Mouse (Mus musculus) megakaryocyte progenitor cell, adult 5-6 weeks (primary cell): Measurements from ENCODE around the gene Elmo2. TPM values are rescaled to one million over a fixed set of nuclear protein-coding genes. Genes with fewer than 3 reads are reported as not detected.

Experiments
- ATAC-seq: replicated peaks from 2 replicates; pipeline ENCODE4 v1.8.0; 2016; ENCODE audit warnings: mild to moderate bottlenecking, moderate TSS enrichment, inconsistent platforms; ENCODE audit not compliant: poor library complexity
- total RNA-seq, 2 experiments: library from RNA; stranded (forward) in 1 of 2; stranded (reverse) in 1 of 2; fragments of 157-497, 149-512 nt in 1 of 2; fragments of 200-1000 nt in 1 of 2; gene quantifications; 2 replicates each; pipeline versions ENCODE4 v1.2.3 to v1.2.4; 2015 to 2017

Gene Elmo2
- total RNA-seq, 2 experiments from 2014 or later, result 32.2 to 45.9 TPM

DNA sequence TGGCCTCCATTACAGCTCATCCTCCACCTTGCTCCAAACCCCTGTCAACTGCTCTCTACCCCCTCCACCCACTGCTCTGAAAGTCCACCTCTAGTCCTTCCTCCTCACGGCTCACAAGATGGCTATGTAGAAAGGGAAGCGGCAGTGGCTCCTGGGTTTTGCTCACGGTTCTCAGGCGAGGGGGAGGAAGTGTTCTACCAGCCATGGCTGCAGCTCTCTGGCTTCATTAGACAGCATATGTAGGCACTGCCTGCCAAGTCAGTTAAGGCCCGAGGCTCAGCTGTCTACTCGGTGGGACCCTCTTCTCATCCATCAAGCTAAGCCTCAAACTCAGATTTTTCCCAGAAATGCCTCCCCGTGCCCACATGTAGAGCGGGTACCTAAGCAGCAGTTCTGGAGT is 25.9 kb downstream of the Elmo2 start:
- ATAC-seq, result 0 out of 2 replicates have a peak, but pooled peaks have one; percentile 29

DNA sequence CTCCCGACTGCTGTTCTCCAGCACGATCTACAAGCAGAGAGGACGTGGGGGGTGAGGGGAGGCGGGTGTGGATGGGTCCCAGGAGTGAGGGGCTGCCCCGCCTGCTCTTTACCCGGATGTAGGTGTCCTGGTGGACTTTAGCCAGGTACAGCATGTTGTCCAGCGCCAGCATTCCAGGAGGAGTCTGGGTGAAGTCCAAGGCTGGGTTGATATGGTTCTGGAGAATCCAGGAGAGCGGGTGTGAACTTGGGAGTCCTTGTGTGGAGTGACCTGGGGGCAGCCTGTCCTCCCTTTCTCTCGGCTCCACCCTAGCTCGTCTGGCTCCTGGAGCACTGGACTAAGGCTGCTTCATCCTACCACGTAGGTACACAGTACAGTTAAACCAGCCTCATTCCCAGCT is 28.9 kb downstream of the Elmo2 start:
- no peak for ATAC-seq

DNA sequence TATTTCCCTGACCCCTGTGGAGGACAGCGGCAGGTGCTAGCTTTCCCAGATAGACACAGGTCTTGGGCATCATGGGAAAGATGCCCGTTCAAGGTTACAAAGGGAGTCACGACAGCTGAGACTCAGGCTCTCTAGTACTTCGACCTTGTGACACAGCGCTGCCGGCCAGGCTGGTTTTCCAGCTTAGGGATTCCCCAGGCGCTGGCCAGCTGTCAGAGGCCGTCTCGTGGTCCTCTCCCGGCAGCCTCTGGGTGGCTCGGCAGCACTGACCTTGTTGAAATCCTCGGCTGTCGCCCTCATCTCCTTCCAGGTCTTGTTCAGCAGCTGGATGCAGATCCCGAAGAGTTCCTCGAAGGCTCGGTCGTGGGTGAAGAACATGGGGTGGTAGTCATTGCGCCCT is 29.7 kb downstream of the Elmo2 start:
- no peak for ATAC-seq

DNA sequence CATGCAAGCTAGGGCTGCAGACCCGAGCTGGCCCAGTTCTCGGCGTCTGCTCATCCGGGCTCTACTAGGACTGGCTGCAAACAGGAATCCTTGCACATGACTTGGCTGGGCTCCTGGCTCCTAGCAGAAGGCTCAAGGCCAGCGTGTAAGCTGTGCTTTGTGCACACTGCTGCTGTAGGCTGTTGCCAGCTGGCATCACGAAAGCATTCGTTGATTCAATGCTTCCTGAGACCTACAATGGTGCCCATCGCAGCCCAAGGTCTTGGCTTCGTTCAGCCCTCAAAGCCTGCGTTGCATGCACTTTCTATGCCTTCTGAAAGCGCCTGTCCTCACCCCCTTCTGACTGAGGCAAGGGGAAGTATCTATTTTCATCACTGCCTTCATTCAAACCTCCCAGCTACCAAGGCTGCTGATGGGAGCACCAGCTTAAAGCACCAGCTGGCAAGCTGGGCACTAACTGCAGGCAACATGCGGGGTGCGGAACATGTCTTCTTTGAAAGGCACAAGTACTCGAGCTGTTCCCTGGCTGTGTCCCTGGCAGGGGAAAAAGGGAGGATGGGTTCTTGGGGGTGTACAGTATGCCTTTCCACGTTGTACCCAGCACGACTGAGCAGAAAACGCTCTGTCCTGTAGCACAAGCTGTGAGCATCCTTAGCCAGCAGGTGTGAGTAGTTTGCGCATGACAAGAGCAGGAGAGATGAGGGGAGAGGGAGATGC is 37.8 kb downstream of the Elmo2 start:
- no peak for ATAC-seq

DNA sequence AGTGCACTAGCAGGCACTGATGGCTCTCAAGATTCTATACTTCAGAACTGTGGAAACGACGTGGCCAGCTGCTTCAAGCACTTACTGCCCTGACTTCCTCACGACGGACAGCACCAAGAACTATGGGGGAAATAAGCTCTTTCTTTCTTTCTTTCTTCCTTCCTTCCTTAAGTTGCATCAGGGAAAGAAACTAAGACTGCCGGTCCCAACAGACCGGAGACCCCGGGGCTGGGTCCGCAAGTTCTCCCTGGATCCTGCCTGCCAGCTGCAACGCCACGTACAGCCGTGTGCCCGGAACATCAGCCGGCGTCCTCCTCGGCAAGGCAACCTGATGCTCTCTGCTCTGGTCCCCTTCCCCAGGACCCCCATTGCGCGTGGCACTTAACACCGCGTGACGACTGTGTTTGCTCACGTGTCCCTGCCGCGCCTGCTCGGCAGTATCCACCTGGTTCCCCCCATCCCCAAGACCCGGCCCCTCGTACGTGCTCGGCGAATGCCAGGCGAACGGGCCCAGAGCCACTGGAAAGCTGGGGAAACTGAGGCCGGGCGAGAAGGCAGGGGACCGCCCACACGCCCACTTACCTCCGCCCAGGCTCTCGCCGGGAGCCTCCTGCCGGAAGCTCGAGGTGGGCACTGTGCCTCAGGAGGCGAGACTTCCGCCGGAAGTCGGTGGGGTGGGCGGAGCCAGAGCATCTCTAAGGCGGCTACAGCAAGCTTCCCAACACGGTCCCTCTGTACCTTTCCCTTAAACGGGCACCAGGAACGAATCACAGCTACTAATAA is 38.9 kb downstream of the Elmo2 start, which contains the start of gene Slc35c2:
Gene Slc35c2 (minus strand): TSS at position 668 of the 783 bp plus-strand sequence.
- peak; percentile 83 for ATAC-seq

DNA sequence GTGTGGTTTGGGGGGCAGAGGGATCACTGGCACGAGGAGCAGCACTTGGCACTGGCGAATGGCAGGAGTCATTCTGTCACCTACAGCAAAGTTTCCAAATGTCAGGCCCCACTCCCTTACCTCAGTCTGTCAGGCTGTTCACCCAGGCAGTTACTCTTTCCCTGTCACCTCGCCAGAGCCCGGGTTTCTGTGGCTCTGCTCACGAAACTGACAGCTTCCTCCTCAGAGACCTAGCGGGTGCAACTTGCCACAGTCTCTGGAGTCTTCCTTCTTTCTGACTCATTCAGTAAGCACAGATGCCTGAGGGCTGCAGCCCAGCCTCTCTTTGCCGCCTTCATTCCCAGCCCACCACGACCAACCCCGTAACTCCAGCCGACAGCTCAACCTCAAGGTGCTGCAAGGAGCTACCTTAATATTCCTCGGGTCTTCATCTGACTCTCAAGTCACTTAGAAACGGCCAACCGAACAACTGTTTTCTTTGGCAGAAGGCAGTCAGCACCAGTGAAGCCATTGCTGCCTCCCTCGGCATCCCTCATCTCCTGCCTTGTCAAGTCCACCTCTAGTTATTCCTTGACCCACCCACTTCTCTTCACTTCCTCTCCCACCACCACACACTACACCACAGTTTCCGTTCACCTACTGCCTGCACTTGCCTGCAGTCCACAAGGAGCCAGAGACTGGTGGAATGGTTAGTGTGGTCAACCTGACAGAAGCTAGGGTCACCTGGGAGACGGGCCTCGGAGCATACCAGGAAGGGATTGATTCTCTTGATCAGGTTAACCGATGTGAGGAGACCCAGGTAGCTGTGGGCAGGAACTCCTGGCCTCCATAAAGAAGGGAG is 39.7 kb downstream of the Elmo2 start:
- peak; percentile 45 for ATAC-seq

DNA sequence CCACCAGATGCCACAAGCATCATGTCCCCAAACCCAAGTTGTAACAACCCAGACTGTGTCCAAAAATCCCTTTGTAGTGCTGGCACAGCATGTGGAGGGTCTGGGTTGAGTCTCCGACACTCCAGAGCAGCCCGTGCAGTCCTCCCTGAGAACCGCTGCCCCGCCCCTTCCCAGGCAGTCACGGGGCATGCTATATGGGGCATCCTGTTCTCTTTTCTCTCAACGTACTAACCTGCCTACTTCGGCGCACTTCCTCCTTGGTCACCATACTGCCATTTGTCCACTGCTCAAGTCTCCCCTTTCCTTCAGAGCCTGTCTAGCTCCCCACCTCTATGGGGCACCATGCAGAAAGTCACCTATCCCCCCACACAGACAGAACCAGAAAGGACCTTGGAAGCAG is 40.7 kb downstream of the Elmo2 start:
- ATAC-seq, result peak; percentile 63

DNA sequence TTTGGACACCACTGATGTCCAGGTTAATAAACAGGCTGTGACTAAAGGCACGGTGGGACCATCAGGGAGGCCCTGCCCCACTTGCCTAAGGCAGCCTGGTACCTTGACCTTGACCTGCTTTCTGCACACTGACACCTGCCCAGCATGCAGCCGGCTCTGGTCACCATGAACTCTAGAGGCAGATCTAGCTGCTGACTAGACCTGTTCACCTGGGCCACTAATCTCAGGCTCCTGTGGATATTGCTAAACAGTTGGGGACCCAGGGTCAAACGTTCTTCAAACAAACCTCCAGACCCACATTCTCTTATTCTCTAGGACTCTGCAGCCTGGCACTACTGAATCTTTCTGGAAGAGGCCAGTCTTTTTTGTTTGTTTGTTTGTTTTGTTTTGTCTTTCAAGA is 41.2 kb downstream of the Elmo2 start:
- ATAC-seq, result no peak

DNA sequence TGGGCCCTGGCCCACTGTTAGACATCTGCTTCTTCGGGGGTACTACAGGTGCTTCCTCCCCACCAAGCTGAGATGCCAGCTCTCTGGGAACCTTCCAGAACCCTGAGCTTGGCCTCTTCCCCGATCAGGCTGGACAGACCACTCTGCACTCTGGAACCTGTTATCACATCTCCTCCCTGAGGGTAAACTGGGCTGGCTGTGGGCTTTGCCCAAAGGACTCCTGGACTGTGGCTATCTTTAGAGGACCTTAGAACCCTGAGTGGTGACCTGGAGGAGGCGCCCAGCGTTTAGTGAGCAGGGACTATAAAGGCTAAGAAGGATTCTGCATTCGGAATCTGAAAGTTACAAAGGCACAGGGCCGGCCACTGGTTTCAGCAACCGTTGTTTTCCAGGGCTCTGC is 41.9 kb downstream of the Elmo2 start:
- no peak for ATAC-seq

DNA sequence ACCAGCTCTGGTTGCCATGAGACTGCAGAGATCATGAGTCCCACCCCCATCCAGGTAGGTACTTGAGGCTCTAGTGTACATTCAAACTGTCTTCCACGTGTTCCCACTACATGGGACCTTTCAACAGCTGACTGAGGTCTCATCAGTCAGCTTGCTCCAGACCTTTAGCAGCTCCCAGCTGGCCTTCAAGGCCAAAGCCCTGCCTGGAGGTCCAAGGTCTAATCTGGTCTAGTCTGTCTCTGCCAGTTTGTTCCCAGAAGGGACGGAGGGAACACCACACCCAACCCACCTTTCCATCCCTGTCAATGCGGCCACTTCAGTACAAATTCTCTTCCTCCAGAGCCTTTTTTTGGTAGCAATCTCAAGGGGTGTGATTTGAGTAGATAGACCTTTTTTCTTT is 42.6 kb downstream of the Elmo2 start:
- ATAC-seq, result no peak

DNA sequence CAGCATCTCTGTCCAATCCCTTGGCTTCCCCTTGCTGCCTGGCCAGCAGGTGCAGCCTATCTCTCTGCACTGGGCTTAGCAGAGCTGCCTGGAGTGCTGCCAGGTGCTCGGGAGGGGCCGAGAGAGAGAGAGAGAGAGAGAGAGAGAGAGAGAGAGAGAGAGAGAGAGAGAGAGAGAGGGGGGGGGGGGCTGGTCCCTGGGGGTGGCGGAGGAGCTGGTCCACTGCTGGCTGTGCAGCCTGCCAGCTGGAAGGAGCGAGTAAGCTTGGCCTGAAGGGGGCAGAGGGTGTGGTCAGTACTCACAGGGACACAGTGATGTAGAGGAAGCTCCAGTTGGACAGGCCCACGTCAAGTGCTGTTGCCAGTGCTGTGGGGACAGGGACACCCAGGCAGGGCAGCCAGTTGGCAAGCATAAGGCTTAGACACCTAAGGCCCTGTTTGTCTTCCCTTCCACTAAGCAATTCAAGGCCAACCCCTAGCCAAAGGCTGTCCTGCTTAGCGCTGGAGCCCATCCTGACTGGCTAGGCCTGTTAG is 44.4 kb downstream of the Elmo2 start:
- no peak for ATAC-seq

DNA sequence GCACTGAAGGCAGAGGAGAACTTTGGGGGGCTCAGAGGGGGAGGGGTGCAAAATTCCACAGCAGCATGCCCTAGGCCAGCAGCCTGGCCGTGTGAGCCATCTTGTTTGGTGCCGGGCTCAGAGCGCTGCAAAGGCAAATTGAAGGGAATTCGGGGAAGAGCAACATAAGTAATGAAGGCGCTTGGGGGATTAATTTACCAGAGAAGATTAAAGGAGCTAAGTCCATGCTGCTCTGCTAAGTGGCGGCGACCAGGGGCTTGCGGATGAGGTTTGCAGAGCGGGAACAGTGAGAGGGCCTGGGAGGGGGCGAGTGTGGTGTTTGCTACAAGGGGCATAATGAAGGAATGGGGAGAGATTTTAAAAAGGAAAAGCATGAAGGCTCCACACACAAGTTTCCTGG is 46.9 kb downstream of the Elmo2 start:
- ATAC-seq, result no peak

DNA sequence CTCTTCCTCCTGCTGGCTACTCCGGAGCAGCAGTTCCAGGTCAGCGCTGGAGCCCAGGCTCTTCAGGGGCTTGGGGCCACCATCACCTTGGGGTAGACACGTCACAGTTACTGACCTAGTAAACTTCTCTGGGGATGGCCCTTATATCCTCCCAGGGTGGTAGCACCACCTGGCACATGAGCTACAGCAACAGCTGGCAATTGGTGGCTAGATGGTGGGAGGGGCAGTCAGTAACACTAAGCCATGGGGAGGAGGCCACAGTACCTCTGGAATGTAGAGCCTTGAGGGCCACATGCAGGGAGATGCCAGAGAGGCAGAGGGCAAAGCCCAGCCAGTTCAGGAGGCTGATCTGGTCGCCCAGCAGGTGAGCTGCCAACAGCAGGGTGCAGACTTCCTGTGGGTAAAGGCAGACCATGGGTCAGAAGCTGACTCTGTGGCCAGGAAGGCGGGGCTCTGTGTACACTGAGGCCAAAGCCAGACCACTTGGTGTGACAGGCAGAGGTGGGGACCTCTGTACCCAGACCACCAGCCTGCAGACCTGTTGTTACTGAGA is 49.0 kb downstream of the Elmo2 start:
- ATAC-seq, result no peak

DNA sequence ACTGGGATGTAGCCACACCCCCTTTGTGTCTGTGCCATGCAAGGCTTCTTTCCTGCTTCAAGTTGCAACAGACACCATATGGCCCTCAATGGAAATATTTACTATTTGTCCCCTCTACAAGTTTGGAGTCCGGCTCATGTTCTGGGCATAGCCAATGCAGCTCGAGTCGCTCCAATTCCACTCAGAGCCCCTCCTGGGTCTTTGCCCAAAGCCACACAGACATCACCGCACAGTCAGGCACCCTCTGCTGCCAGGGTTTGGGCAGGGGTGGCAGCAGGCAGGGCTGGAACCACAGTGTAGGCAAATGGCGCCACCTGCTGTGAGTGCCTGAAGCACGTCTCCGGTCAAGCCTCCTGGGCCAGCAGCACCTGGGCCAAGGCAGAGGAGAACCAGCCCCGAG is 50.5 kb downstream of the Elmo2 start:
- peak; percentile 92 for ATAC-seq

DNA sequence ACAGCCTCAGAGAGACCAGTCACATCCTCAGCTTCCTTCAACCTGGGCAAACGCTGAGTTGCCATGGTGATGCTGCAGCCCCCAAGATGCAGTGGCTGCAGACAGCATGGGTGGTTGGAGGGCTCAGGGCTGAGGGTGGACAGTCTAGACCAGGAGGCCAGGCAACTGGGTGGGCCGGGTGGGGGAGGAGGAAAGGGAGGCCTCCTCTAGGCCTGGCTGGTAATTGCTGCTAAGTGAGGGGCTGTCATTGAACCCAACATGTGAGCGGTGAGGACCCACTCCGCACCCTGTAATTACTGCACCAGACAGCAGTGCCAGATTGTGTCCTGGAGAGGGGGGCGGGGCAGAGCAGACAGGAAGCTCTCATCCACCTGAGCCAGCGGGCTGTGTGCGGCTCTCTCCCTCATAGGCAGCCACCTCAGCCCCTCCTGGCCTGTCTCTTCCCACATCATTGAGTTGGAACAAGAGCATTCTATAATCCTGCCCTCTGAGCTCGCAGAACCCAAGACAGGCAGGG is 51.1 kb downstream of the Elmo2 start:
- no peak for ATAC-seq

DNA sequence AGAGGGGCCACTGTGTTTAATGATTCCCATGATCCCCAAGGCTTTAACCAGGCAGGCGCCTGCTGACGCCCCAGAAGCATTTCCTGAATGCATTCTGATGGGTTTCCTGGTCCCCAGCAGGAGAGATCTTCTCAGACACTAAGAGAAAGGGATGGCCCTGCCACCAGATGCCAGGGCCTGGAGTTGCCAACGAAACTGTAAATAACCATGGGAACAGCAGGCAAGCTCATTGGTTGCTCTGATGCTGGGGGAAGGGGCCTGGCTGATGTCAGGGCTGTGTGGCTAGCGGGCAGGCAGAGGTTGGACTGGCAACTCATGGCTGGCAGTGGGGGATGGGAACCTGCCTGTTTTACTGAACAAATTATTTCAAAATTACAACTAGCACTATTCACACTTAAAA is 52.7 kb downstream of the Elmo2 start:
- ATAC-seq, result no peak

DNA sequence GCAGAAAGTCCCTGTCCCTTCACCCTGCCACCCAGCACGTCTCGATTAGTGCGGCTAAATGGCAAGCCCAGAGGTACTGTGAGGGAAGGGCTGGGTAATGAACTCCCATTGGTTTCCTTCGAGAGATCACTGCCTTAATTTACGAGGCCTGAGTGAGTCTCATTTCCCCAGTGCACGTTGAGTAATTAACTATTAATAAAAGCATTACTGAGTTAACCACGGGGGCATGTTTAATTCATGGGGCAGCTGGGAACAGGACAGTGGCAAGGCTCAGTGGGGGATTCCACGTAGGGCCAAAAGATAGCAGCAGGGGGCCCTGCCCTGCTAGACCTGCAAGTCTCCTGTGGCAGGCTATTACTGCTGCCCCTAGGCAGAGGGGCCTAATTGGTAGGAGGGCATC is 55.0 kb downstream of the Elmo2 start:
- ATAC-seq, result no peak

DNA sequence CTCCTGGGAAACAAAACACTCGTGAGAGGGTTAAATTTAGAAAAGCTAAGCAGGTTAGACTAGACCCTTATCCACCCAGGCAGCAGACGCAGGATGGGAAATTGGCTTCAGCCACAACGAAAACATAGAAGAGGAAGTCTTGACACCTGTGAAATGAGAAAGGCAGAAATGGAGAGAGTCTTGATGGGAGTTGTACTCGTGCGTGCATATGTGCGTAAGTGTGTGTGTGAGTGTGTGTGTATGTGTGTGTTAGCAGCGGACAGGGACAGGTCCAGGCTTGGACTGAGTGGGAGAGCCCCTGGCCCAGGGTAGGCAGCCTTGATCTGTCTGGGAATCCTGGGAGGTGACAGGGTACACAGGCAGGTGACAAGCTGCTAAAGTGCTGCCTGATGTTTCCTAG is 55.4 kb downstream of the Elmo2 start:
- ATAC-seq, result no peak

DNA sequence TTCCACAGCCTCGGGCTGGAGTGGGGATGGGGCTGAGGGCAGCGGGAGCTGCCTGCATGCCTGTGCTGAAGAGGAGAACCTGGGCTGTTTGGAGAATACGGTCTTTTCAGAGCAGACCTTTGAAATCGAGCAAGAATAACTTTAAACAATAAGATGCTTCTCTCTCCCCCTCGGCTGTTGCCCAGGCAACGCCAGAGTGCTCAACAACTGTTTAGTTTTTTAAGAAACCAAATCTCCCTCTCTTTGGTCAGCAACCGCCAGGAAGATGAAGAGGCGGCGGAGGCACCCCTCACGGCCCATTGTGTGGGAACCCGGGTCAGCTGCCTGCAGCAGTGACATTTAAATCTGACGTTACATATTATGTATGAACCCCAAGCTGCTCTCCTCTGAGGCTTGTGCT is 59.5 kb downstream of the Elmo2 start:
- no peak for ATAC-seq

DNA sequence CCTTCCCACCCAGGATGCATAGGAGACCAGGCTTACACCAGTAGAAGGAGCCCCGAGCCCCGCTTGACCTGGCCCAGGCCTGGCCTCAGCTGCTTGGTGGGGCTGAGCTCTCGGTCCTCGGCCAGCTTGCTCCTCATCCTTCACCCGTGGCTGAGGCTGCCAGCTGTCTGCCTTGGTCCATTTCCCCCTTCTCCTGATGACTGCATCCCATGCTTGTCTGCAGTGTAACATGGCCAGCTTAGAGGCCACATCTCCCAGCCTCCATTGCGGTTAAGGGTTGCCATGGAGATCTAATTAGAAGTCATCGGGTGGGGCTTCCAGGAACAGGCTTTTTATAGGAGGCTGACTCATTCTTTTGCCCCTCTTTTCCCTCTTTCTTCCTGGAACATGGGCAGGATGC is 62.4 kb downstream of the Elmo2 start:
- ATAC-seq, result no peak
